Mouse (Mus musculus) cerebellum, postnatal 14 days (tissue): ENCODE data around the gene Hspa1b.
A peak's percentile ranks its signal among the peaks of the same experiment; 100 is the strongest.
"Not testable (repeated sequence)": the region's sequence is repeated elsewhere in the genome, so short reads cannot be mapped to it uniquely, and the experiment has no call there.

Experiments used
- DNase-seq, 2 experiments: peaks; one replicate each; pipeline ENCODE4 v3.0.0; 2021; ENCODE audit warnings: mixed read lengths in 2 of 2

Hspa1b gene

DNA sequence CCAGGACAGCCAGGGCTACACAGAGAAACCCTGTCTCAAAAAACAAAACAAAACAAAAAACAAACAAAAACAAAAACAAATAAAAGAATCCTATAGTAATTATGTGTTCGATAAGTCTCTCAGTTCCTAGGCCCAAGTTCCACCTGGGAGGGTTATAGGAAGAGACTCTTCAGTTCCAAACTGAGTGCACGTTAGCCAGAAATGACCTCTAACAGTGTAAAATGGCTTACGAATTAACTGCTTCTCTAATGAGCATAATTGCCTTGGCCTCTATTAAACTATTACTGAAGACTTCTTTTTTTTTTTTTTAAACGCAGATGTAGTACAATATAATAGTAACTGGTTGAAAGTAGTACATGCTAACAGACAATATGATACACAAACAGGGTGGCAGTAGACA lies 5.1 kb downstream of the Hspa1b start:
- no peak for DNase-seq

GRCm38 (mm10) chr17:34953258-34953657 lies 5.8 kb downstream of the Hspa1b start:
- no peak for DNase-seq

DNA sequence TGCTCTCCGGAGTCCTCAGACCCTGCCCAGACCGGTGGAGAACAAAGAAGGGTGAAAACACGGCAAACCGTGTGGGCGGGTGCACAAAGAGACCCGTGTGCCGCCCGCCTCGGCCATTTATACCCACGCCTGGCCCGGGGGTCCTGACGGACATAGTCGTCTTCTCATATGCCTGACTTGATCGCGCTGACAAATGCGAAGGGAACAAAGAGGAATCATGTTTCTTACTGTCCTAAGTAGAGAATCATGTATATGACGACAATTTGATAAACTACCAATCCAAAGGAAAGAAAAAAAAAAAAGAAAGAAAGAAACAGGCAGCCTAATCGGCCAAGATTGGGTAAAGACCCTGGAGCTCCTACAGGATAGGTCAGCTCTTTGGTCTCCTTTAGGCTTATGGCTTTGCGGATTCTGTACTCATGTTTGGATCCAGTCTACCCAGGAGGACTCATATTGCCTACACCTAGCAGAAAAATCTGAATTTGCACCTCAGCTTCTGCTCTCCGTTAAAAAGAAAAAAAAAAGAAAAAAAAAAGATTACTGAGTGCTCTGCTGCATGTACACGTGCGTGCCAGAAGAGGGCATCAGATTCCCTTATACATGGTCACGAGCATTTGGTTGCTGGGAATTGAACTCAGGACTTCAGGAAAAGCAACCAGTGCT lies 6.5 kb downstream of the Hspa1b start:
- DNase-seq = peak; percentile 90 to 91

- no peak for DNase-seq
Measured at GRCm38 (mm10) chr17:34951636-34952377, 7.2 kb downstream of the Hspa1b start.

DNA sequence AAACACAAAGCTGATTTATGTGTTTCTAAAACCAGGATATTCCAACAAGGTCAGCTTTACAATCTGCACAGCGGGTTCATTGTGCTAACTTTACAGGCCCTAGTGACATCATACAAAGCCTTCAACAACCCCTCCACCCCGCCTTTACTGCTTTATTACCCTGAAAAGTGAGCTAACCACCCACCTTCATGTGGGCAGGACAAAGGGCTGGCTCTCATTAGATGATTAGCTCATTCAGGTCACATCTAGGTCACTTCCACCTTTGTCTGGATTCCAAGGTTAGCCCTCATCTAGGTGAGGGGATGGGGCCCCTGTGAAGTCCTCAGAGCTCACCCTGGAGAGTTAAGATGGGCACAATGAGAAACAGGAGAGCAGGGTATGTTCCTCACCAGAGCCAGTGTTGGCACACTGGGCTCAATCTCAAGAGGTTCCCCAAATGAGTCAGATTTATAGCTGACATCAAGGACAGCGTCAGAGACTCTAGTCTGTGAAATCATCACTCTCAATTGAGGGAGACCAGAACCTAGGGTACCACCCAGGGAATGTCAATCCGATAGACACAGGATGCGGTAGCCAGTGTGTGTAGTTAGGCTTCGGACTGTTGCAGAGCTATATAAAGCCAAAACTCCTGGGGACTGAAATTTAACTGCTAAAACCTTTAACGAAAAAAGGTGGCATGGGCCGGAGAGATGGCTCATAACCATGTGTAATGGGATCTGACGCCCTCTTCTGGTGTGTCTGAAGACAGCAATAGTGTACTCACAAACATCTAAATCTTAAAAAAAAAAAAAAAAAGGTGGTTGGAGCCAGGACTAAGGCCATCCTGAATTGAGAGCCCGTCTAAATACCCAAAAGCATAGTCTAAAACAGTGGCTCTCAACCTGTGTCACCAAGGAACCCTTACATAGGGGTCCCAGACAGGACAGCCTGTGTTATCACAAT lies 8.3 kb downstream of the Hspa1b start:
- DNase-seq = no peak

DNA sequence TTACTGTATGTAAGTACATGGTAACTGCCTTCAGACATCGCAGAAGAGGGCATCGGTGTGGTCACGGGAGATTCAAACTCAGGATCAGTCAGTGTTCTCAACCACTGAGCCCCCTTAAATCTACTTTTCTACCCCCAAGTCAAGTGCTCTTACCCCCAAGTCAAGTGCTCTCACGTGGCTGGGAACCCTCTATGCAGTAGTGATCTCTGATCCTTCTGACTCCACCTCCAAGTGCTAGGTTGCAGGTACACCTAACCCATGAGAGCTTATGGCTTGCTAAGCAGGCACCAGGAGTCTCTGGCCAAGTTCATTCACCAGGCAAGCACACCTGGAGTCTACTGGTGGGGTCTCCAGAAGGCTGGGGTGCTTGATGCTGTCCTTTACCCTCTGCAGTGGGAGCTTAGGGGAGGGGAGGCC lies 9.5 kb downstream of the Hspa1b start:
- no peak for DNase-seq

DNA sequence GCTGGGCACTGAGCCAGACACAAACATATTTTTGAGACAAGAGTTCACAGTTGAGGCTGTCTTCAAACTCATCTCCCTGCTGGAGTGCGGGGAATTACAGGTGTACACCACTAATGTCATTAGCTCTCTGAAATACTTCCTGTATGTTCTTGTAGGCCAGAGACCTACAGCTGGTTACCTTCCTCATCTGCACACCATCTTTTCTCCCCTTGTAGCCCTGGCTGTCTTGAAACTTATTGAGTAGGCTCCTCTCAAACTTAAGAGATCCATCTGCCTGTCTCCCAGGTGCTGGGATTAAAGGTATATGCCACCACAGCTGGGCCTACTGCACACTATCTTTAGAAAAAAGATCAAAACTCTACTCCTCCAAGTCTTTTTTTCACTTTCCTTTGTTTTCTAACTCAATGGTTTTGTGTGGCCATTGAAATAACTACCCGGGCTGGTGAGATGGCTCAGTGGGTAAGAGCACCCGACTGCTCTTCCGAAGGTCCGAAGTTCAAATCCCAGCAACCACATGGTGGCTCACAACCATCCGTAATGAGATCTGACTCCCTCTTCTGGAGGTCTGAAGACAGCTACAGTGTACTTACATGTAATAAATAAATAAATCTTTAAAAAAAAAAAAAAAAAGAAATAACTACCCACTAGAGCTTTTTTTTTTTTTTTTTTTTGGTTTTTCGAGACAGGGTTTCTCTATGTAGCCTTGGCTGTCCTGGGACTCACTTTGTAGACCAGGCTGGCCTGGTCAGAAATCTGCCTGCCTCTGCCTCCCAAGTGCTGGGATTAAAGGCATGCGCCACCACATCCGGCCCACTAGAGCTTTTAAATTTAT lies 10.1 kb downstream of the Hspa1b start:
- DNase-seq = not testable (repeated sequence)

GRCm38 (mm10) chr17:34947606-34948005 lies 11.4 kb downstream of the Hspa1b start:
- DNase-seq = peak; percentile 33 to 45

DNA sequence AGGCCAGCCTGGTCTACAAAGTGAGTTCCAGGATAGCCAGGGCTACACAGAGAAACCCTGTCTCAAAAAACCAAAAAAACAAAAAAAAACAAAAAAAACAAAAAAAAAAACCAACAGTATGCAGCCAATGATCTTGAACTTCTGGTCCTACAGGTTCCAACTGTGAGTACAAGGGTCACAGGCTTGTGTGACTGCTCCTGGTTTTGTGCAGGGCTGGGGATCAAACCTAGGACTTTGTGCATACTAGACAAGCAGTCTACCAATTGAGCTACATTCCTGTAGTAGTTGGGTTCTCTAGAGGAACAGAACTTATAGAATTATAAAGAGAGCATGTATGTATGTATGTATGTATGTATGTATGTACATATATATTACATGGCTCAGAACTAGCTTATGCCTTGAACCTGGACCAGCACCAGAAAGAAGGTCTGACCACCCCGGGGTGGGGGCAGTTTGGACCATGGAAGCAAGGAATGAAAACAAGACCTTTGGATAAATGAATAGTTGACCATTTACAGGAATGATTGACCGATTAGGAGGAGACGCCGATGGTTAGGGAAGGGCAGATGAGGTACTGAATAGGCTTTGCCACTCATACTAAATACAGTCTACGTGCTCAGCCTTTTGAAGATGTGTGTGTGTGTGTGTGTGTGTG lies 12.4 kb downstream of the Hspa1b start:
- no peak for DNase-seq

- no peak for DNase-seq
Measured at GRCm38 (mm10) chr17:34944362-34944761, 14.7 kb downstream of the Hspa1b start.

DNA sequence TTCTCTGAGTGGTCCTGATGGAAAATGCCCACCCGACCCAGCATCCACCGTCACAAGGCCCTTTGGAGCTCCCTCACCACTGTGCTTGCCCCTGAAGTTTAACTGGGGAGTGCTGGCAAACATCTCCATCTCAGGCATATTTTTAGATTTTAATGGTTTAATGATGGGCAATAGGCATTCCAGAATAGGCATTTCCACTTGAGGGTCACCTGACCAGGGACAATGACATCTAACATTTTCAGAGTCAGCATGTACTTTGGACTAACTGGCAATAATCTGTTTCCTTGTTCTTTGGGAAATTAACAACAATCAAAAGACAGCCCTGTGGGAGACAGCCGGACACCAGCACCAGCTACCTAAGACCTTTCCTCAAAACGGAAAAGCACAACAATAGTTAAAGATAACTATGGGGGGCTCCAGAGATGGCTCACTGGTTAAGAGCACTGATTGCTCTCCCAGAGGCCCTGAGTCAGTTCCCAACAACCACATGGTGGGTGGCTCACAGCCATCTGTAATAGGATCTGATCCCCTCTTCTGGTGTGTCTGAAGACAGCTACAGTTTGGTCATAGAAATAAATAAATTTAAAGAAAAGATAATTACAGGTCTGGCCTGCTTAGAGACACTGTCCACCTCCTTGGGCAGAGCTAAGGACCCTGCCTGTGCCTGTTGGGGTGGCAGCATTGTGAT lies 15.8 kb downstream of the Hspa1b start:
- DNase-seq = no peak

- no peak for DNase-seq
Measured at GRCm38 (mm10) chr17:34941344-34942041, 17.5 kb downstream of the Hspa1b start.

DNA sequence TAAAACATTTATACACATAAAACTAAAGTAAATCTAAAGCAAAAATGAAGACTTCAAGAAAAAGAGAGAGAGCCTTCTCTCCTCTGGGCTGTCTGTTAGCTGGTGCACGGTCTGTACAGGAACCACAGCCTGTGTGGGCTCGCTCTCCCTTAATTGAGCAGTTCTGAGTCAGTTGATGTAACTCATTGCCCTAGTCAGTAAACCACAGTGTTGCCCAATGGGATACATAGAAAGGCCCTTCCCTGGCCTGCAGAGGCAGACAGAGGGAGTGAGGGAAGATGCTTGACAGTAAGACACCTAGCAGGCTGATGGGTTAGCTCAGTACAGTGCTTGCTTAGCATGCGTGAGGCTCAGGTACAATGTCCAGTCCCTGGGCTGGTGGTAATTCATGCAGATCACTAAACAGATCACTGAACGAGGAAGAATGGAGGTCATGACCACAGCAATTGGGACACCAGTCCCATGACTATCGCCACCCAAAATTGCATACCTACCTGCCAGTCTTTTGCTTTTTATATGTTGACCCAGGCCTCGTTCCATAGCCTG lies 21.0 kb downstream of the Hspa1b start:
- DNase-seq = no peak

DNA sequence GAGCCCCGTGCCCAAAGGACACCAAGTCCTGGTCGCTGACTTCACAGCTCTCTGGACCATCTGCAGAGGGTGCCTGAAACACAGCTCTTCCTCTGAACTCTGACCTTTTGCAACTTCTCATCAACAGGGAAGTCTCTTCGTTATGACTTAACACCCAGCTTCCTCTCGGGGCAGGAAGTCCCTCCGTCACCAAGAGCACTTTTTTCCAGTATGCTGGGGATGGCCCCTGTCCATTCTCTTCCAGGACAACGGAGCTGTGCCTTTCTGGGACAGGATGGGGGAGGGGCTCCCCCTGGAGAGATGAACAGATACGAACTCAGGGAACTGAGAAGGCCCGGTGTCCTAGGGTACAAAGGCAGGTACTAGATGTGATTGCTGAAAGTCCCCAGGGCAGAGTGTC lies 24.2 kb downstream of the Hspa1b start:
- no peak for DNase-seq

GRCm38 (mm10) chr17:34934031-34934430 lies 25.0 kb downstream of the Hspa1b start:
- DNase-seq = no peak

- no peak for DNase-seq
Measured at GRCm38 (mm10) chr17:34932287-34932686, 26.8 kb downstream of the Hspa1b start.

DNA sequence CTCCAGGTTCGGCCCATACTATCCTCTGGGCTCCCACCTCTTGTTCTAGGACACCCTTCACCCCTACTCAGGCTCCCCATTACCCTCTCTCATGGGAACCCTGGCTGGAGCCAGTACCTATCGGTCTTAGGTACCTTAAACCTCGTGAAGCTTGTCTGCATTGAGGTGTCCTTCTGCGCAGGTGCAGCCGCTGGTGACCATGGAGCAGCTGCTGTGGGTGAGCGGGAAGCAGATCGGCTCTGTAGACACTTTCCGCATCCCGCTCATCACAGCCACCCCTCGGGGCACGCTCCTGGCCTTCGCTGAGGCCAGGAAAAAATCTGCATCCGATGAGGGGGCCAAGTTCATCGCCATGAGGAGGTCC lies 27.3 kb downstream of the Hspa1b start:
- peak; percentile 58 to 59 for DNase-seq

DNA sequence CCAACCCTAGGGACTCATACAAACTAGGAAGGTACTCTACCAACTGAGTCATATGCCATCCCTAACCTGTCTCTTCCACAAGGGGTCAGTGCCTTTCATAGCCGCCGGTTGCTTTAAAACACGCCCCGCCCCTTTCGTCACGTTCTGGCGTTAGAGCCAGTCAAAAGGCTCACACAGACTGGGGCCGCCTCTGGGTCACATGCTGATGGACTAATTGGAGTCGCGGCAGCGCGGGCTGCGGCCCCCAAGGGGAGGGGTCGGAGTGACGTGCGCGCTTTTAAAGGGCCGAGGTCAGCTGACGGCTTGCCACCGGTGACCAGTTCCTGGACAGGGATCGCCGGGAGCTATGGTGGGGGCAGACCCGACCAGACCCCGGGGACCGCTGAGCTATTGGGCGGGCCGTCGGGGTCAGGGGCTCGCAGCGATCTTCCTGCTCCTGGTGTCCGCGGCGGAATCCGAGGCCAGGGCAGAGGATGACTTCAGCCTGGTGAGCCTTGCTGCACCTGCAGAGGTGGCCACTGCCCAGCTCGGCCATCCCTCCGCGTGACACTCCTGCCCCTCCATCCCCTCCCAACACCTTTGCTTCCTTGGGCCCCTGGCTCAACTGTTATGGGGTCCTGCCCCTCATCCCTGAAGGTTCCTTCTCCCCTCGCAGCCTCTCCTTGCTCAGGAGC lies 27.8 kb downstream of the Hspa1b start, which contains the start of gene Neu1:
TSS of gene Neu1 (plus strand) at position 193 of the 674 bp plus-strand sequence.
- peak; percentile 100 for DNase-seq

DNA sequence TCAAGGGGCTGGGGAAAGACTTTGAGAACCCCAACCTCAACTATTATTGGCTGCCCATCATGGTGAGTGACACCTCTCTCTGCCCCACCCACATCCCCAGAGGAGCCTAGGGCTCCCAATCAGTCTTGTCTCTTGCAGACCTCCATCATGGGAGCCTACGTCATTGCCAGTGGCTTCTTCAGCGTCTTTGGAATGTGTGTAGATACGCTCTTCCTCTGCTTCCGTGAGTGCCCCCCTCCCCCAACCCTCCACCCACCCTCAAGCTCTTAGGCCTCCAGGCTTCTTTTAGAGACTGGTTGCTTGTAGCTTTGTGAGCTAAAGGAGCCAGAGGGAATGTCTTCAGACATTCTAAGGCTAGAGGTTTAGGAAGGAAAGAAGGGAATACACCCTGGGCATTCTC lies 30.2 kb downstream of the Hspa1b start:
- no peak for DNase-seq
